Mouse (Mus musculus) retina, postnatal 7 days (tissue): Measurements from ENCODE around the gene Wdr75.

Experiments
- DNase-seq: peaks from one replicate; pipeline ENCODE4 v3.0.0-alpha.2; 2012; ENCODE audit warnings: low read depth, low spot score

Gene Wdr75

GRCm38 (mm10) chr1:45837736-45838135 lies 42.8 kb downstream of the Wdr75 start:
- DNase-seq, result no peak

GRCm38 (mm10) chr1:45838271-45838670 lies 43.3 kb downstream of the Wdr75 start:
- DNase-seq, result no peak

- no peak for DNase-seq
Measured at GRCm38 (mm10) chr1:45845466-45845865, 50.5 kb downstream of the Wdr75 start.

GRCm38 (mm10) chr1:45858038-45858437 lies 63.1 kb downstream of the Wdr75 start:
- no peak for DNase-seq

- no peak for DNase-seq
Measured at GRCm38 (mm10) chr1:45860349-45860748, 65.4 kb downstream of the Wdr75 start.

GRCm38 (mm10) chr1:45861162-45861561 lies 66.2 kb downstream of the Wdr75 start:
- no peak for DNase-seq

GRCm38 (mm10) chr1:45863641-45864040 lies 68.7 kb downstream of the Wdr75 start:
- no peak for DNase-seq

- DNase-seq, result no peak
Measured at GRCm38 (mm10) chr1:45864564-45865014, 69.6 kb downstream of the Wdr75 start.

GRCm38 (mm10) chr1:45865316-45865715 lies 70.3 kb downstream of the Wdr75 start:
- no peak for DNase-seq

GRCm38 (mm10) chr1:45865727-45866126 lies 70.8 kb downstream of the Wdr75 start:
- DNase-seq, result no peak

GRCm38 (mm10) chr1:45866288-45867018 lies 71.5 kb downstream of the Wdr75 start:
- no peak for DNase-seq

GRCm38 (mm10) chr1:45868050-45868449 lies 73.1 kb downstream of the Wdr75 start:
- no peak for DNase-seq

GRCm38 (mm10) chr1:45868479-45869137 lies 73.6 kb downstream of the Wdr75 start:
- DNase-seq, result no peak
